Mouse (Mus musculus): ENCODE data around the gene Cacng2.

- no peak for TF ChIP-seq CTCF (IDR thresholded peaks at IDR 0.05; ENCODE audit: low read depth)
- no peak for TF ChIP-seq EP300 (IDR thresholded peaks at IDR 0.05; ENCODE audit: low read depth)
These were observed 35.6 kb upstream of the Cacng2 start for GRCm38 (mm10) chr15:78155421-78155820.
